Mouse (Mus musculus): Measurements from ENCODE around the gene Nfam1. TPM values are rescaled to one million over a fixed set of nuclear protein-coding genes. Genes with fewer than 3 reads are reported as not detected.
A peak's percentile ranks its signal among the peaks of the same experiment; 100 is the strongest.

Gene Nfam1
- total and polyA plus RNA-seq, 2 experiments from 2014 or later = 1.7 to 3.3 TPM

DNA sequence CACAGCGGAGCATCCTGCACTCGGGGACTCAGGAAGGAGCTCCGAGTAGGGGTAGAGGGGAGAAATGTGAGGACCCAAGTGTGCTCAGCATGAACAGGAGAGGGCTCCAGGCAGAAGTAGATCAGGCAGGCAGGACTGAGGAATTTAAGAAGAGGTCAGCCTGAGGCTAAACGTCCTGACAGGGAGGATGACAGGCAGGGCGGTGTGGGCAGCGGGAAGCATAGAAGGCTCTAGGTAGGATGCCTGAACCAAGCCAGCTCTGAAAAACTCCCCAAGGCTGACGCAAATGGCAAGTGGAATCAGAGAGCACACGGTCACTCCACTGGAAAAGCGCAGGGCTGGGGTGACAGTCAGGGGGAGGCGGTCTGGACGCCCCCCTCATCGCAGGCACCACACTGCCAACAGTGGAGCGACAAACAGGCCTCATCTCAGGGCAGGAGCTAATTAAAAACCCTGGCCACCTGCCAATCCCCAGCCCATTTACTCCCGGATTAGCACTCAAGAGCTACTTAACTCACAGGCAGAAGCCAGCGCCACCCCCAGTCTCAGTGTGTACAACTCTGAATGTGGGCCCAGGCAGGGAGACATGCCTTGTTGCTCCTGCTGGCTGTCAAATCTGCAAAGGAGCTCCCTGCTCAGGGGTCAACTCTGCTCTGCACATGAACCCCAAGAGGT is 22.0 kb downstream of the Nfam1 start:
- H3K27ac ChIP-seq = no peak overlapping the region
- H3K9ac ChIP-seq (replicated peaks; ENCODE audit: low read length) = no peak overlapping the region
- peak; percentile 79 for ATAC-seq
- H3K27me3 ChIP-seq (ENCODE audit: insufficient read depth, low read length) = no peaks in the 10 kb centered on the region
- no peaks in the 10 kb centered on the region for H3K9me3 ChIP-seq (ENCODE audit: low read length)
- peak; percentile 41; the same call in 1 of the 2 replicates for TF ChIP-seq CTCF (IDR thresholded peaks at IDR 0.05; ENCODE audit: low read depth)
- H3K4me3 ChIP-seq (ENCODE audit: low read length) = no peak overlapping the region
- H3K4me2 ChIP-seq (ENCODE audit: low read depth, low read length) = 0 out of 2 replicates have a peak overlapping the region, but pooled peaks have one; percentile 1
- 15% methylated on average over 15 of the region's 15 CpGs for WGBS
- H3K4me1 ChIP-seq (ENCODE audit: insufficient read depth, low read length) = peaks cover 12% of the 10 kb centered on the region; the same call in 1 of the 2 replicates
- DNase-seq (ENCODE audit: low spot score) = peak; percentile 90
- no peaks in the 10 kb centered on the region for H3K36me3 ChIP-seq (ENCODE audit: insufficient read depth, low read length)

DNA sequence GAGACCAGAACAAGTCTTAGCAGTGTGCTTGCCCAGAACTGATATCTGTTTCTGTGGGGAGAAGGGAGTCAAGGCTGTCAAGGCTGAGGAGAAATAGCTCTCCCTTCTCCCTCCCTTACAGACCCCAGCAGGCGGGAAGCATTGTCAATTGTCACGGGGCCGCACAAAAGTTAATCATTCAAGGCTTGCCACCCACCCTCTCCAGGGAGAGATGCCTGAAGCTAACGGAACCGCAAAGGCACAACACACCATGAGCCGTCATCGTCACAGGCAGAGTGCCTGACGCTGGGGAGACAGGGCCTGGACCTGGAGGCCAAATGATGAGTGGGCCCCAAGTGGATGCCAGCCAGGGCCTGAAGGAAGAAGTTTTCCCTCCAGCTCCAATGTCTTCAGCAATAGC is 22.7 kb downstream of the Nfam1 start:
- Histone ChIP-seq H3K27ac (no peak overlapping the region), H3K4me1 (ENCODE audit: insufficient read depth, low read length) (peaks cover 12% of the 10 kb centered on the region; the same call in 1 of the 2 replicates), H3K9ac (replicated peaks; ENCODE audit: low read length) (no peak overlapping the region), H3K27me3 (ENCODE audit: insufficient read depth, low read length) (no peaks in the 10 kb centered on the region), H3K9me3 (ENCODE audit: low read length) (no peaks in the 10 kb centered on the region), H3K36me3 (ENCODE audit: insufficient read depth, low read length) (no peaks in the 10 kb centered on the region), H3K4me3 (ENCODE audit: low read length) (no peak overlapping the region), H3K4me2 (ENCODE audit: low read depth, low read length) (no peak overlapping the region)
- WGBS = 20% methylated on average over 8 of the region's 8 CpGs
- no peak for DNase-seq (ENCODE audit: low spot score)
- no peak for ATAC-seq
- TF ChIP-seq CTCF (IDR thresholded peaks at IDR 0.05; ENCODE audit: low read depth) = no peak

DNA sequence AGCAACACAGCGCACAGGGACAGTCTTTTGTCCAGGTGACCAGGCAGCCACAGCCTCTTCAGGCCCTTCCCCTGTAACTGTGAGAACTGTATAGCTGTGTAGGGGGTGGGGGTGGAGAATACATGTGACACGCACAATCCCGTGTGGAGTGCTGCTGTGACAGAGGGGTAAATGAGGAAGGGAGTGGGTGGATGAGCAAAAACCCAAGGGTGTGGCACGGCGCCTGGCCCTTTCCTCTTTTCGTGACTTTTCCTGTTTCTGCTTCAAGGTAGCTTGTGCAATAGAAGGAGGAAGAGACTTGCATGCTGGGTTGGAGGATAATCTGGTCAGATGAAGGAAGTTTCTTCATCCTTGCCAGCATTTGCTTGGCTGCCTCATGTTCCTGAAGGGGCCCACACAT is 23.6 kb downstream of the Nfam1 start:
- no peak for DNase-seq (ENCODE audit: low spot score)
- no peak for ATAC-seq
- H3K9ac ChIP-seq (replicated peaks; ENCODE audit: low read length) = no peak overlapping the region
- H3K4me2 ChIP-seq (ENCODE audit: low read depth, low read length) = no peak overlapping the region
- no peaks in the 10 kb centered on the region for H3K27me3 ChIP-seq (ENCODE audit: insufficient read depth, low read length)
- TF ChIP-seq CTCF (IDR thresholded peaks at IDR 0.05; ENCODE audit: low read depth) = no peak
- no peaks in the 10 kb centered on the region for H3K9me3 ChIP-seq (ENCODE audit: low read length)
- no peak overlapping the region for H3K4me3 ChIP-seq (ENCODE audit: low read length)
- WGBS = 92% methylated on average over 6 of the region's 6 CpGs
- H3K4me1 ChIP-seq (ENCODE audit: insufficient read depth, low read length) = peaks cover 12% of the 10 kb centered on the region; the same call in 1 of the 2 replicates
- H3K36me3 ChIP-seq (ENCODE audit: insufficient read depth, low read length) = no peaks in the 10 kb centered on the region
- H3K27ac ChIP-seq = no peak overlapping the region

- 66% methylated on average over 13 of the region's 13 CpGs for WGBS
- no peaks in the 10 kb centered on the region for H3K27me3 ChIP-seq (ENCODE audit: insufficient read depth, low read length)
- H3K36me3 ChIP-seq (ENCODE audit: insufficient read depth, low read length) = no peaks in the 10 kb centered on the region
- no peaks in the 10 kb centered on the region for H3K9me3 ChIP-seq (ENCODE audit: low read length)
- ATAC-seq = no peak
- H3K27ac ChIP-seq = no peak overlapping the region
- DNase-seq (ENCODE audit: low spot score) = no peak
- peaks cover 12% of the 10 kb centered on the region; the same call in 1 of the 2 replicates for H3K4me1 ChIP-seq (ENCODE audit: insufficient read depth, low read length)
- H3K9ac ChIP-seq (replicated peaks; ENCODE audit: low read length) = no peak overlapping the region
- no peak overlapping the region for H3K4me2 ChIP-seq (ENCODE audit: low read depth, low read length)
- TF ChIP-seq CTCF (IDR thresholded peaks at IDR 0.05; ENCODE audit: low read depth) = no peak
- no peak overlapping the region for H3K4me3 ChIP-seq (ENCODE audit: low read length)
Measured at GRCm38 (mm10) chr15:83008761-83009423, 24.2 kb downstream of the Nfam1 start.

DNA sequence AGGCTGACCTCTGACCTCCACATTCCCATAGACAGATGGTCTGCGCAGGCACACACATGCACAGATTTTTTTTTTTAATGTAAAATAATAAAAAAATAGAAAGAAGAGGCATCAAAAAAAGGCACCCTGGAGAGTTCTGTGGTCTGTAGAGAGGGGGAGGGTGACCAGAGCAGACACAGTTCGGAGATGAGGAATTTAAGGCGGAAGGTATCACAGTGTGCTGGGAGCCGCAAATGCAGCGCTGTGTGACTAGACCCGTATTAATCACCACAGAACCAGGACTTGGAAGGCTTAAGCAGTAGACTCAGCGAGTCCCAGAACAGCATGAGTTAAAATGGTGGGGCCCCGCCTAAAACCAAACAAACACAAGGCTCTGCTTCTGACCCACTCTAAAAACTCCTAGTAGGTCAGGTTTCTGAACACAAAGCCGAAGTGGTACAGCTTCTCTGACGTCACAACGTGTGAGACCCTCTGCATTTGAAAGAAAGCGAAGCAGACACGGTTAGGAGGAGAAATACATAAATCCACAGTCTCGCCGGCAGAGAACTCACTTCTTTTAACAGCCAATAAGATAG is 25.7 kb downstream of the Nfam1 start:
- H3K4me3 ChIP-seq (ENCODE audit: low read length) = no peak overlapping the region
- DNase-seq (ENCODE audit: low spot score) (no peak), ATAC-seq (no peak)
- peaks cover 20% of the 10 kb centered on the region for H3K4me1 ChIP-seq (ENCODE audit: insufficient read depth, low read length)
- H3K4me2 ChIP-seq (ENCODE audit: low read depth, low read length) = no peak overlapping the region
- no peaks in the 10 kb centered on the region for H3K27me3 ChIP-seq (ENCODE audit: insufficient read depth, low read length)
- no peak overlapping the region for H3K27ac ChIP-seq
- 55% methylated on average over 15 of the region's 15 CpGs for WGBS
- H3K36me3 ChIP-seq (ENCODE audit: insufficient read depth, low read length) = no peaks in the 10 kb centered on the region
- no peaks in the 10 kb centered on the region for H3K9me3 ChIP-seq (ENCODE audit: low read length)
- H3K9ac ChIP-seq (replicated peaks; ENCODE audit: low read length) = no peak overlapping the region
- TF ChIP-seq CTCF (IDR thresholded peaks at IDR 0.05; ENCODE audit: low read depth) = no peak

GRCm38 (mm10) chr15:83002665-83003548 is 30.2 kb downstream of the Nfam1 start:
- Histone ChIP-seq H3K36me3 (ENCODE audit: insufficient read depth, low read length) (no peaks in the 10 kb centered on the region), H3K4me3 (ENCODE audit: low read length) (no peak overlapping the region), H3K4me2 (ENCODE audit: low read depth, low read length) (no peak overlapping the region), H3K9me3 (ENCODE audit: low read length) (no peaks in the 10 kb centered on the region), H3K9ac (replicated peaks; ENCODE audit: low read length) (no peak overlapping the region), H3K27ac (peak overlapping the region; percentile 29; the same call in 1 of the 2 replicates), H3K4me1 (ENCODE audit: insufficient read depth, low read length) (peaks cover 14% of the 10 kb centered on the region), H3K27me3 (ENCODE audit: insufficient read depth, low read length) (no peaks in the 10 kb centered on the region)
- ATAC-seq = peak; percentile 84
- no peak for TF ChIP-seq CTCF (IDR thresholded peaks at IDR 0.05; ENCODE audit: low read depth)
- peak; percentile 92 for DNase-seq (ENCODE audit: low spot score)
- 35% methylated on average over 12 of the region's 12 CpGs for WGBS

Measured in hindbrain, postnatal 0 days (tissue).